Mouse (Mus musculus): ENCODE data around the gene Mknk1.

DNA sequence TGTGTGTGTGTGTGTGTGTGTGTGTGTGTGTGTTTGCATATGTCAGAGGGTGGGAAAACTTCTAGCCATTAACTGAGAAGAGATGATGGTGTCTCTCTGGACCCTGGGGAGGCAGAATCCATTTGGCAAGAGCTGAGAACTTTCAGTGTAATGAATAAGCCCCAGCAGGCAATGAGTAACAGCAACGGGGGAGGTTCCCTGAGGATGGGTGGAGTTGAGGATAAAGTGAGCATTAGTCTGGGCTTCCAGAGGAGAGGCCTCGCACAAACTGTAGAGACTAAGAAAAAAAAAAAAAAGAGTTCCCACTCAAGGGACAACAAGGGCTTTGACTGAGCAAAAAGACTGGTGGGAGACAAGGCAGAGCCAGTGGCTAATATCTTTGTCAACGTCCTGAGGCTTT, 55.3 kb downstream of the Mknk1 start:
- TF ChIP-seq CTCF (IDR thresholded peaks at IDR 0.05; ENCODE audit: control insufficient read depth, insufficient read depth, insufficient read length) (no peak), MAX (IDR thresholded peaks at IDR 0.05) (no peak), CEBPB (IDR thresholded peaks at IDR 0.05; ENCODE audit: low read depth) (no peak)
